Mouse (Mus musculus): ENCODE results near the gene Pbx1.
"Not testable (repeated sequence)": the region's sequence is repeated elsewhere in the genome, so short reads cannot be mapped to it uniquely, and the experiment has no call there.

Gene Pbx1

GRCm38 (mm10) chr1:168432232-168432280 lies at the start of gene Pbx1:
Gene Pbx1 (minus strand): TSS chr1:168432270.
- DNase-seq: not testable (repeated sequence)

GRCm38 (mm10) chr1:168479626-168480025 lies 47.6 kb upstream of the Pbx1 start:
- DNase-seq: no peak

- no peak for DNase-seq
Observed at GRCm38 (mm10) chr1:168478829-168479228, 46.8 kb upstream of the Pbx1 start.

GRCm38 (mm10) chr1:168476917-168477316 lies 44.8 kb upstream of the Pbx1 start:
- DNase-seq: no peak

DNA sequence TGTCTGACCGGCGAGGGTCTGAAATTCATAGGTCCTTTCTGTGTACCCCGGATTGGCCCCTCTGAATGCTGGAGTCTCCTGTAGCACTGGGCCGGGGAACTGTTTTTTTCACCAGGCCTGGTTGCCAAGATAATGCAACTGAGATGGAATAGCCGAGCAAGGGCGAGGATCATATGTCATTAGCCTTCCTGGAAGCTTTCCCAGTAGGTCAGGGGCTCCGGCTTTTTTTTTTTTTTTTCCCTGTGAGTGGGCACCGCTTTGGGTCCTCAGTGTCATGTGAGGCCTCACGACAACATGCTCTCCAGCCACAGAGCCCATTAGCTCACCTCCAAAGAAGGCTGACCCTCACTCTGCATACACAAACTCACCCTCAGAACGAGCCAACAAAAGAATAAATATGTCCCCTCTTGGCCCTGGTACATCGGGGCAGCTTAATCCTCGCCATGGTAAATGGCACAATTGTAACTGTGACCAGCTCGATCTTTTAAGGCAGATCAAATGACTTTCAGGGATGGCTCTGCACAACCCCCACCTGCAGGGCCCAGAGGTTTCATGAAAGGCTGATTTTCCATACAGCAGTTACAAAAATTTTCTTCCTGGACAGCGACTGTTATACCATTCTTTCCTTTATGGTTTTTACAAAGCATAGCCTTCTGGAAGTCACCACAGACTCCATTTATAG lies 44.3 kb upstream of the Pbx1 start:
- DNase-seq: no peak

GRCm38 (mm10) chr1:168475579-168476208 lies 43.6 kb upstream of the Pbx1 start:
- DNase-seq: no peak

GRCm38 (mm10) chr1:168473255-168474069 lies 41.4 kb upstream of the Pbx1 start:
- no peak for DNase-seq

DNA sequence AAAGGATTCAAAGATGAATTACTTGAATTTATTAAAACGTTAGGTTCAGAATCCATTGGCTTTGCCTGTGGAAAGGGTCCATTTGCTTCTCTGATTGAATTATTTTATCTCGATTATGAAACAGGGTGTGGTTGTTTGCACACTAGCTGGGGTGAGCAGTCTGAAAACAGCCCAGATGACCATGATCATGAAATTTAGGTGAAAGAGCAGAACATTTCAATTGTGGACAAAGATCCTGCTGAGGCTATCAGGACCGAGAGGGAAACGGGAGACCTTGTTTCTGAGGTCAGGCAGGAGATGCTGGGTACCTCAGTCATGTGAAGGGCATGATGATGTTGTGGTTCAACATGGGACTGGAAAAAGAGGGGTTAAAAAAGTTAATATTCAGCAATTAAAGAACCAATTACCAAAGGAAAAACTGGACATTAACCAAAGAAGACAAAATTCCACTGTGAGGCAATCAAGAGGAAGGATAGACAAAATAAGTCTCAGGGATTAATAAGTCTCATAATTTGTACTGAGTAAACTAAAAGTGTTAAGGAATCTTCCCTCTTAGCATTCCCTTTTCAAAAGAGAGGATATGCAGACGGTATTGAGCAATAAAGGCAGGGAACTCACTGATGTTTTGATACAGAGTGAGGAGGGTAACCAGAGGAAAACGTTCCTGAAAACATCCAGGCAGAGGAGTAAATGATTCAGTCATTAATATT lies 40.6 kb upstream of the Pbx1 start:
- no peak for DNase-seq

DNA sequence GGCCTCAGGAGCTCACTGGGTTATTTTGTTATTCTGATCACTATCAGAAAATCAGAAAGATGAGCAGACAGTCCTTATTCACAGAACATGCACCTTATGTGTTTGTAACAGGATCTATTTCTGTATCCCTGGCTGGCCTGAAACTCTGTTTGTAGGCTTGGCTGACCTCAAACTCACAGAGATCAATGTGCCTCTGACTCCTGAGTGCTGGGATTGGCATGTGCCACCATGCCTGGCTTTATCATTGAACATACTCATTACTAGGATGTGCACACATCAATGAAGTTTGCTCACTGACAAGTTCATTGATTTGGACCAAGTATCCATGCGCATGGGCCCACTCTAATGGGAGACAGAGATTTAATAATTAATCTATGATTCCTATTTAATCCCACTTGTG lies 27.4 kb upstream of the Pbx1 start:
- no peak for DNase-seq

- DNase-seq: no peak
Observed at GRCm38 (mm10) chr1:168457191-168457747, 25.2 kb upstream of the Pbx1 start.

DNA sequence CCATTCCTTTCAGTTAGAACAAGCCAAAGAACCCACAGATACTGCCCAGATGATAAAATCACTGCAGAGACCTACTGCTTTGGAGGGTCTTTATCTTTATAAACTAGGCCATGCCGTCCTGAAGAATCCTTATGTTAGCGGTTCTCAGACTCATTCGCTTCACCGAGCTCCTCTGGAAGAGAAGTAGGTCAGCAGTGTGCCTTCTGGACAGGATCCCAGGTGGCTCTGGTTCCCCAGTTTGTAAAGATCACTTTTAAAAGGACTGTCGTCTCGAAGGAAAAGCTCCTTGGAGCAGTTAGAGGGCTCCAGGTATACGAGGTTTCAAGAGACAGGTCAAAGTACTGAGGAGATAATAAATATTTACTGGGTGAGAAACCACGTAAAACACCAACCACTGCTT lies 23.1 kb upstream of the Pbx1 start:
- DNase-seq: no peak

- DNase-seq: no peak
Observed at GRCm38 (mm10) chr1:168433671-168434070, 1.6 kb upstream of the Pbx1 start.

- peak; percentile 94 for DNase-seq
Observed at GRCm38 (mm10) chr1:168432281-168432725, 233 bp upstream of the Pbx1 start.

DNA sequence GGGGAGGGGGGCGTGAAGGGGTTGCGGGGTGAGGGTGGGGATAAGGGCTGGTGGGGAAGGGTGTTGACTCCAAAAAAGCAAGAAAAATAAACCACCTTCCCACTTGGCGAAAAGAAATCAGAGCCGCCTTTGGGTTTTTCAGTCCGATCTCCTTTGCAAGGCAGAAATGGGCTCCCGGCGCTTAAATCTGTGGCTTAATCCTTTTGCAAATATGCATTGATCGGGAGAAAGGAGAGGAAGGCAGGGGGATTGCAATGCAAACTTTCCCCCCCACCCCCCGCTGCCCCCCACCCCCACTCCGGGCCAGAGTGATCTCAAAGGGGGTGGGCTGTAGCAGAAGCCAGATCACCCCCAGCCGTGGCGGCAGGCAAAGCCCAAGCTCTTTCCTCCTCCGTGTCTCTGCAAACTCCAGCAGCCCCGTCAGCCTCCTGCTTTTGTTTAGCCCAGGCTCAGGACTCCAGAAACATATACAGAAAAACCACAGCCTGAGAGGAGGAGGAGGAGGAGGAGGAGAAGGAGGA lies 299 bp downstream of the Pbx1 start:
- DNase-seq: peak; percentile 79

- DNase-seq: peak; percentile 52
Observed at GRCm38 (mm10) chr1:168430868-168431710, 981 bp downstream of the Pbx1 start.

- no peak for DNase-seq
Observed at GRCm38 (mm10) chr1:168429856-168430644, 2.0 kb downstream of the Pbx1 start.

GRCm38 (mm10) chr1:168429406-168429805 lies 2.7 kb downstream of the Pbx1 start:
- DNase-seq: no peak

DNA sequence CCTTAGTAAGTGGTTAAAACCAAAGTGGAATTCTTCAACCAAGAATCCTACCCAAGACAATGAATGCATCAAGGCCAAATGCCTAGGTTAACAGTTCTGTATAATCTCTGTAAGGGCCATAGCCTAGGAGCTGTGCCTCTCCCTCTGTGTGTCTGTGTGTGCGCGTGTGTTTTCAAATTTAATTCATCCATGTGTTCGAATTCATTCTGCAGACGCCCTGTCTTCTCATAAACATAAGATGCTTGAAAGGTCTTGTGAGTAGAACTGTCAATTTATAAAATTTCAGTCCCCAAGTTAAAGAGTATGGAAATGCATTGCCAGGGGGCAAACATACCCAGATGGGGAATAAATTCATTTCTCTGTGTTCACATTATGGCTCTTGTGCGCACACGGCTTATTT lies 3.8 kb downstream of the Pbx1 start:
- DNase-seq: no peak

DNA sequence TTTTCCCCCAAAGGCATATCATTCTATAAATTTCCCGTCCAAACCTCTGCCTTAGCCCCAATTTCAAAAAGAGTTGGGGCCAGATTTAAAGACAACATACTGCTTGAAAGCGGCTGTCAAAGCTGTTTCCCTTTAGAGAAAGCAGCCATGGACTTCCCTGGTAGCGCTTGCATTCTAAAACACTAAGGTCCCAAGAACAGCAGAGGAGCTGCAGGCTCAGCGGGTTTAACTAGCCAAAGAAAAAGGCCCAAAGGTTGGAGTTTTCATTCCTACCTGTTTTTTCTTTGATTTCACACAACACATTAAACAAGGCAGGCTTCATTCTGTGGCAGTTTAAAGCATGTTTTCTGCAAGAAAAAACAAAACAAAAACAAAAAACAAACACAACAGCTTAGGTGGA lies 4.5 kb downstream of the Pbx1 start:
- DNase-seq: no peak

DNA sequence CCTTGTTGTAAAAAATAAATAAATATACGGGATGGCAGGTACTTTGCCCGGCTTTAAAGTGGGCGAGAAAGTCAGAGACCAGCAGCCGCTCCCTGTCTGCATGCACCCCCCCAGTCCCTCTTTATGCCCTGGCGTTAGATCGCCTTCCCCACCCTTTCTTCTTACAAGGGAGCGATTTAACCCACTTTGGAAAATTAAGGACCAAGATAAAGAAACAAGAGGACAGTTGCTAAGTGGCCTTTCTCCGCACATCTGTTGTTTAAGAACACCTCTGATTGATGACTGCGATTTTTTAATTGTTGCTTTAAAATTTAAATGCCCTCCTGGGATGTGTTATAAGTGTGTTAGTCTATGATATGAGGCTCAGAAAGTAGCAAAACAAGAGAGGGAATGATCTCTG lies 5.2 kb downstream of the Pbx1 start:
- no peak for DNase-seq

GRCm38 (mm10) chr1:168426281-168426680 lies 5.8 kb downstream of the Pbx1 start:
- DNase-seq: no peak
